Mouse (Mus musculus) liver, postnatal 0 days (tissue): ENCODE data around the gene Ntf5.

Experiments used
- CTCF ChIP-seq: sonication (generic); IDR thresholded peaks from 2 replicates; pipeline ENCODE4 v1.5.1; 2016; ENCODE audit warnings: antibody characterized with exemption, low read depth
- EP300 ChIP-seq: IDR thresholded peaks from 2 replicates; pipeline ENCODE4 v1.6.1; 2016; ENCODE audit warnings: antibody characterized with exemption, low read depth, mild to moderate bottlenecking

- TF ChIP-seq EP300: no peak
- TF ChIP-seq CTCF: no peak
Observed at GRCm38 (mm10) chr7:45409497-45410163, 3.9 kb upstream of the Ntf5 start.
